Mouse (Mus musculus) megakaryocyte, embryonic 14.5 days (primary cell): Measurements from ENCODE around the gene Vmn2r-ps159. TPM values are rescaled to one million over a fixed set of nuclear protein-coding genes. Genes with fewer than 3 reads are reported as not detected.
"Not testable (repeated sequence)": the region's sequence is repeated elsewhere in the genome, so short reads cannot be mapped to it uniquely, and the experiment has no call there.

Source experiments
- H3K27me3 ChIP-seq: replicated peaks from 2 replicates; pipeline ENCODE3; 2012; ENCODE audit warnings: inconsistent platforms
- H3K36me3 ChIP-seq: replicated peaks from 2 replicates; pipeline ENCODE3; 2012; ENCODE audit warnings: low read length, inconsistent platforms, mixed read lengths
- H3K4me1 ChIP-seq: 2 replicates; pipeline ENCODE4 v1.6.1; 2012; ENCODE audit warnings: inconsistent platforms
- H3K4me3 ChIP-seq: replicated peaks from 2 replicates; pipeline ENCODE3; 2012; ENCODE audit warnings: moderate library complexity, mild to moderate bottlenecking, inconsistent platforms
- H3K9me3 ChIP-seq: 2 replicates; pipeline ENCODE4 v1.6.1; 2012; ENCODE audit warnings: inconsistent platforms
- FLI1 ChIP-seq: IDR thresholded peaks from 2 replicates; pipeline ENCODE4 v1.6.1; 2012; ENCODE audit warnings: low read length, inconsistent platforms, mixed read lengths
- GATA1 ChIP-seq: IDR thresholded peaks from 3 replicates; pipeline ENCODE4 v1.6.1; 2012; ENCODE audit warnings: mixed read lengths, low read length, inconsistent platforms, borderline replicate concordance
- polyA plus RNA-seq: library from polyadenylated mRNA; stranded (reverse); fragments of >175 nt; gene quantifications from 2 replicates; pipeline ENCODE4 v1.2.3, GENCODE M21; 2012; ENCODE audit warnings: low replicate concordance; ENCODE audit not compliant: insufficient read depth

Gene Vmn2r-ps159
- polyA plus RNA-seq = not detected in 2 replicates

DNA sequence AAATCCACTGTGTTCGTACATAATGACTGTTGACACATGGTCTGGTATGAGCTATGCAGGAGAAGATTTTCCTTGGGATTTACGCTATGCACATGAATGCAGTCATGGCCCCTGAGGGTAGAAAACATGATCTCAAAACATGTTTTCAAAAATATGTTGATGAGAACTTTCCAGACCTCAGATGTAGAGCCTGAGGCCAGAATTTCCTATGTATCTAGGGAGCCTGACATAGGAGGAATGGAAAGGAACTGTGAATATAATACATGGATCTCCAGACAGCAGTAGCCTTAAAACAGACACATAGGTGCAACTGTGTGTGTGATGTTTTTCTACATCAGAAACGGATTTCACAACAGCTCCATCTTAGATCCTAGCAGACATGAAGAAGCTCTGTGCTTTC is at the start of gene Vmn2r-ps159:
TSS of gene Vmn2r-ps159 (plus strand) at position 301 of the 400 bp plus-strand sequence.
- H3K4me1 ChIP-seq, H3K9me3 ChIP-seq, H3K36me3 ChIP-seq, H3K27me3 ChIP-seq, H3K4me3 ChIP-seq: not testable (repeated sequence)

DNA sequence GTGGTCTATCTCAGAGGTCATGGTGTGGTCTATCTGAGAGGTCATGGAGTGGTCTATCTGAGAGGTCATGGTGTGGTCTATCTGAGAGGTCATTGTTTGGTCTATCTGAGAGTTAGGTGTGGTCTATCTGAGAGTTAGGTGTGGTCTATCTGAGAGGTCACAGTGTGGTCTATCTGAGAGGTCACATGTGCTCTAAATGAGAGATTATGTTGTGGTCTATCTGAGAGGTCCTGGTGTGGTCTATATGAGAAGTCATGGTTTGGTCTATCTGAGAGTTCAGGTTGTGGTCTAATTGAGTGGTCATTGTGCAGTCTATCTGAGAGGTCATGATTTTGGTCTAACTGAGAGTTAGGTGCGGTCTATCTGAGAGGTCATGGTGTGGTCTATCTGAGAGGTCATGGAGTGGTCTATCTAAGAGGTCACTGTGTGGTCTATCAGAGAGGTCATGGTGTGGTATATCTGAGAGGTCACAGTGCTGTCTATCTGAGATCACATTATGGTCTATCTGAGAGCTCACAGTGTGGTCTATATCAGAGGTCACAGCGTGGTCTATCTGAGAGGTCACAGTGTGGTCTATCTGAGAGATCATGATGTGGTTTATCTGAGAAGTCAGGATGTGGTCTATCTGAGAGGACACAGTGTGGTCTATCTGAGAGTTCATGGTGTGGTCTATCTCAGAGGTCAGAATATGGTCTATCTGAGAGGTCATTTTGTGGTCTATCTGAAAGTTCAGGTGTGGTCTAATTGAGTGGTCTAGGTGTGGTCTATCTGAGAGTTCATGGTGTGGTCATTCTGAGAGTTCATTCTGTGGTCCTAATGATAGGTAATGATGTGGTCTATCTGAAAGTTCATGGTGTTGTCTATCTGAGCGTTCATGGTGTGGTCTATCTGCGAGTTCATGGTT is 10.9 kb downstream of the Vmn2r-ps159 start:
- H3K36me3 ChIP-seq, H3K27me3 ChIP-seq, H3K4me1 ChIP-seq, H3K4me3 ChIP-seq: not testable (repeated sequence)
- peaks cover 22% of the 10 kb centered on the region for H3K9me3 ChIP-seq

DNA sequence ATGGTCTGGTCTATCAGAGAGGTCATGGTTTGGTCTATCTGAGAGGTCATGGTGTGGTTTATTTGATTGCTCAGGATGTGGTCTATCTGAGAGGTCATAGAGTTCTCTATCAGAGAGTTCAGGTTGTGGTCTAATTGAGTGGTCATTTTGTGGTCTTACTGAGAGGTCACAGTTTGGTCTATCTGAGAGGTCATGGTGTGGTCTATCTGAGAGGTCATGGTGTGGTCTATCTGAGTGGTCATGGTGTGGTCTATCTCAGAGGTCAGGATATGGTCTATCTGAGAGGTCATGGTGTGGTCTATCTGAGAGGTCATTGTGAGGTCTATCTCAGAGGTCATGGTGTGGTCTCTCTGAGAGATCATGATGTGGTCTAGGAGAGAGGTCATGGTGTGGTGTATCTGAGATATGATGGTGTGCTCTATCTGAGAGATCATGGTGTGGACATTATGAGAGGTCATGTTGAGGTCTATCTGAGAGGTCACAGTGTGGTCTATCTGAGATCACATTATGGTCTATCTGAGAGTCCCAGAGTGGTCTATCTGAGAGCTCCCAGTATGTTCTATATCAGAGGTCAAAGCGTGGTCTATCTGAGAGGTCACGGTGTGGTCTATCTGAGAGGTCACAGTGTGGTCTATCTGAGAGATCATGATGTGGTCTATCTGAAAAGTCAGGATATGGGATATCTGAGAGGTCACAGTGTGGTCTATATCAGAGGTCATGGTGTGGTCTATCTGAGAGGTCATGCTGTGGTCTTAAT is 11.8 kb downstream of the Vmn2r-ps159 start:
- peaks cover 22% of the 10 kb centered on the region for H3K9me3 ChIP-seq

DNA sequence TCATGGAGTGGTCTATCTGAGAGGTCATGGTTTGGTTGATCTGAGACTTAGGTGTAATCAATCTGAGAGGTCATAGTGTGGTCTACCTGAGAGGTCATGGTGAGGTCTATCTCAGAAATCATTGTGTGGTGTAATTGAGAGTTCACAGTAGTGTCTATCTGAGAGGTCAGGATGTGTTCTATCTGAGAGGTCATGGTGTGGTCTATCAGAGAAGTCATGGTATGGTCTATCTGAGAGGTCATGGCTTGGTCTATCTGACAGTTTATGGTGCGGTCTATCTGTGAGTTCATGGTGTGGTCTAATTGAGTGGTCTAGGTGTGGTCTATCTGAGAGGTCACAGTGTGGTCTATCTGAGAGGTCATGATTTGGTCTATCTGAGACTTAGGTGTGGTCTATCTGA is 12.4 kb downstream of the Vmn2r-ps159 start:
- TF ChIP-seq FLI1 (no peak), GATA1 (no peak)
- no peaks in the 10 kb centered on the region for H3K27me3 ChIP-seq
- H3K36me3 ChIP-seq = no peaks in the 10 kb centered on the region

More for the DNA sequence above, 11.8 kb downstream of the Vmn2r-ps159 start:
- Histone ChIP-seq H3K4me3 (no peak overlapping the region), H3K4me1 (no peaks in the 10 kb centered on the region), H3K27me3 (no peaks in the 10 kb centered on the region), H3K36me3 (no peaks in the 10 kb centered on the region)
- TF ChIP-seq FLI1 (no peak), GATA1 (no peak)

GRCm38 (mm10) chr4:156356756-156357437 is 26.0 kb downstream of the Vmn2r-ps159 start:
- not testable (repeated sequence) for H3K36me3 ChIP-seq, H3K9me3 ChIP-seq, H3K27me3 ChIP-seq, H3K4me1 ChIP-seq, H3K4me3 ChIP-seq

More for the DNA sequence above, 12.4 kb downstream of the Vmn2r-ps159 start:
- H3K4me1 ChIP-seq = no peaks in the 10 kb centered on the region
- peaks cover 22% of the 10 kb centered on the region for H3K9me3 ChIP-seq
- H3K4me3 ChIP-seq = no peak overlapping the region

Other genes with a start within 250 kb of the Vmn2r-ps159 start
- gene 9430015G10Rik, start 221.1 kb upstream of the Vmn2r-ps159 start, polyA plus RNA-seq = 1.6 and 2.1 TPM in 2 replicates
- gene Rnf223, start 200.6 kb upstream of the Vmn2r-ps159 start, polyA plus RNA-seq = 0.83 and 1.3 TPM in 2 replicates
- 0.71 and 2.3 TPM in 2 replicates for gene Agrn, start 133.6 kb upstream of the Vmn2r-ps159 start, polyA plus RNA-seq
- gene Isg15, start 130.3 kb upstream of the Vmn2r-ps159 start, polyA plus RNA-seq = 48.7 TPM in 1 of 2 replicates, not detected in the other
- 0.89 and 3.4 TPM in 2 replicates for gene AW011738, start 127.8 kb upstream of the Vmn2r-ps159 start, polyA plus RNA-seq
- gene Perm1, start 115.2 kb upstream of the Vmn2r-ps159 start, polyA plus RNA-seq = not detected in 2 replicates
- 16.1 and 21.9 TPM in 2 replicates for gene Plekhn1, start 96.2 kb upstream of the Vmn2r-ps159 start, polyA plus RNA-seq
- 9.1 and 29.6 TPM in 2 replicates for gene Noc2l, start 95.1 kb upstream of the Vmn2r-ps159 start, polyA plus RNA-seq
- gene Samd11, start 75.4 kb upstream of the Vmn2r-ps159 start, polyA plus RNA-seq = 2.5 TPM in 1 of 2 replicates, not detected in the other